Mouse (Mus musculus) bone marrow, adult 2 months (tissue): ENCODE measurements around the gene Abcd4. TPM values are rescaled to one million over a fixed set of nuclear protein-coding genes. Genes with fewer than 3 reads are reported as not detected.

ENCODE experiments used
- H3K27ac ChIP-seq: fragments of 200-500 bp; 2 replicates; pipeline ENCODE4 v1.5.1; 2012; ENCODE audit warnings: low read depth, mild to moderate bottlenecking, control low read depth, inconsistent platforms, low read length; ENCODE audit not compliant: control insufficient read depth, poor library complexity, insufficient read depth
- H3K4me1 ChIP-seq: fragments of 200-500 bp; 2 replicates; pipeline ENCODE4 v1.6.1; 2011; ENCODE audit warnings: low read length; ENCODE audit not compliant: control insufficient read depth, insufficient read depth
- H3K4me3 ChIP-seq: fragments of 200-500 bp; replicated peaks from 2 replicates; pipeline ENCODE3; 2011; ENCODE audit warnings: mild to moderate bottlenecking, low read depth, low read length, control low read depth; ENCODE audit not compliant: control insufficient read depth
- CTCF ChIP-seq: fragments of 200-500 bp; IDR thresholded peaks from 2 replicates; pipeline ENCODE4 v1.5.1; 2011; ENCODE audit warnings: low read length, control low read depth; ENCODE audit not compliant: control insufficient read depth, insufficient read depth
- POLR2A ChIP-seq: fragments of 200-500 bp; IDR thresholded peaks from 2 replicates; pipeline ENCODE4 v1.6.1; 2011; ENCODE audit warnings: low read depth, mild to moderate bottlenecking, control low read depth, low read length, borderline replicate concordance; ENCODE audit not compliant: control insufficient read depth
- whole genome bisulfite sequencing: fragments of 180-500 bp; shearing (Covaris S2); methylation state at CpG from one replicate; pipeline ENCODE4 v1.1.7; 2018; 5-methylcytosine and 5-hydroxymethylcytosine counted together
- polyA plus RNA-seq: library from polyadenylated mRNA; stranded (reverse); fragments of >200 nt; gene quantifications from 2 replicates; pipeline ENCODE4 v1.2.4, GENCODE M21; 2011; ENCODE audit warnings: low replicate concordance; ENCODE audit not compliant: missing spikeins, insufficient read depth, insufficient read length

The Abcd4 gene
- polyA plus RNA-seq, 1 experiment: 7.7 TPM

DNA sequence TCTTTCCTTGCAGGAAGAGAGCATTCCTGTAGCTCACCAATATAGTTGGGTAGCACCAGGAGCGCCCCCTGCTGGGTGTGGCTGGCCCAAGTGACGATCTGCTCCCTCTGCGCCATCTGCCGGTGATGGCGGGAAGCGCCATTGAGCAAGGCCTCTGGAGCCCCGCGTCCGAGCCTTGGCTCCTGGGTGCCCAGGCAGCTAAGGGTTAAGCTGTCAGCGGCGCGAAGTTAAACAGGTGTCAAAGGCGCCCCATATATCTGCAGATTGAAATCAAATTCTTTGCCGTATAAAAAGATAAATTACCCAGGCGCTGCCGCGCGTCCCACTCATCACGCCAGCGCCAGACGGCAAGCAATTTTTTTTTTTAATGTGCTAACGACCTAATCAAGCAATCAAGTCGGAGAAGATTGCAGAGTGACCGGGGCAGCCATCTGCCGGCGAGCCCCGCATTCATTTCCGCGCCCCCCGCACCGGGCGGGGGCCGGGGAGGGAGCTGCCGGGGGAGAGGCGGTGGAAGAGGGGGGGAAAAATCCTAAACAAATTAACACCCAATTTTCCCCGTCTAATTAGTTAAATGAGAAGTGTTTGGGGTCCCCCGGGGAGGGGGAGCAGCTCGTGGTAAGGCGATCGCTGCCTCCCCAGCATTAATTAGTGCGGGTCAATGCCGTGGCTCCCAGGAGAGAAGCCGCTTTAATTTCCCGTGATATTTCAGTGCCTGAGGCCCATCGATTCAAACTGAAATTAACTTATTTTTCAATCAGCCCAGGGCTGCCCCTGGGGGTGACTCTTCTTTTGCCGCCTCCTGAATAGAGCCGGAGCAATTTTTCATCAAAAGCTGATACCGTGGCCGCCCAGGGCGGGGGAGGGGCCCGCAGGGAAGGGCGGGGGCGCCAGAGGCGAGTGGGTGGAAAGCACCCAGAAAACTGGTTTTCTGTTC, 27.1 kb downstream of the Abcd4 start:
- Histone ChIP-seq H3K4me1 (no peaks in the 10 kb centered on the region), H3K27ac (no peak overlapping the region), H3K4me3 (no peak overlapping the region)
- 1% methylated on average over 54 of the region's 54 CpGs for WGBS
- TF ChIP-seq POLR2A: no peak
- TF ChIP-seq CTCF: peak; percentile 100

GRCm38 (mm10) chr12:84581285-84581684, 35.9 kb downstream of the Abcd4 start:
- TF ChIP-seq POLR2A (no peak), CTCF (no peak)
- 76% methylated on average over 2 of the region's 2 CpGs for WGBS
- no peak overlapping the region for H3K27ac ChIP-seq
- no peaks in the 10 kb centered on the region for H3K4me1 ChIP-seq
- no peak overlapping the region for H3K4me3 ChIP-seq

GRCm38 (mm10) chr12:84578440-84578770, 38.8 kb downstream of the Abcd4 start:
- no peak overlapping the region for H3K4me3 ChIP-seq
- TF ChIP-seq CTCF (no peak), POLR2A (no peak)
- no peak overlapping the region for H3K27ac ChIP-seq
- 53% methylated on average over 5 of the region's 5 CpGs for WGBS
- no peaks in the 10 kb centered on the region for H3K4me1 ChIP-seq

DNA sequence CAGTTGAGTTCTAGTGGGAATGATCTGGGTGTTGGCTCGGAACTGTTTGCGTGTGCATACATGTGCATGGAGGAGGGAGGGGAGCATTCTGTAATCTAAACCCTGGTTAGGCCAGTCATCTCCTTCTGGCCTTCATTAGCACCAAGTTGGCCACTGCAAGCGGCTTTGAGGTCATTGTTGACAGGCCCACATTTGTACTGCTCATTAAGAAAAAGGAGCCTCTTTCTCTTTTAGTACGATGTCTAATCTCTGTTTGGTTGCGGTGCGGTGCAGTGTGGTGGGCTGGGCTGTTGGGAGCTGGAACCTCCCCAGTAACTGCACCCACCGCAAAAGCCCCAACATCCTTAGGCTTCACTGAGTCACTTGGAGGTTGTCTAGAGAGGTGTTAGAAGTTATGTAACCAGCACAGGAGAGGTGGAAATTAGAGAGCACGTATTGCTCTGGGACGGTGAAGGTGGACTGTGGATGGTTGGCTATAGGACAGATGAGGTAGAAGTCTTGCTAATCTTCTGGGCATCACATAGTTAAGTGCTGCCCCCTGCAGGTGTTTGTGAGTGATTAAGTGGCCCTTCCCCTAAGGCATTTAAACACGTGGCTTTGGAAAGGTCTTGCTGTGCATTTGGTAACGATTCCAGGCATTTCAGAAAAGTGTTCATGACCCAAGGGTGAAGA, 39.3 kb downstream of the Abcd4 start:
- no peak for TF ChIP-seq CTCF
- no peak for TF ChIP-seq POLR2A
- H3K4me3 ChIP-seq: no peak overlapping the region
- 72% methylated on average over 11 of the region's 11 CpGs for WGBS
- H3K27ac ChIP-seq: no peak overlapping the region
- no peaks in the 10 kb centered on the region for H3K4me1 ChIP-seq

DNA sequence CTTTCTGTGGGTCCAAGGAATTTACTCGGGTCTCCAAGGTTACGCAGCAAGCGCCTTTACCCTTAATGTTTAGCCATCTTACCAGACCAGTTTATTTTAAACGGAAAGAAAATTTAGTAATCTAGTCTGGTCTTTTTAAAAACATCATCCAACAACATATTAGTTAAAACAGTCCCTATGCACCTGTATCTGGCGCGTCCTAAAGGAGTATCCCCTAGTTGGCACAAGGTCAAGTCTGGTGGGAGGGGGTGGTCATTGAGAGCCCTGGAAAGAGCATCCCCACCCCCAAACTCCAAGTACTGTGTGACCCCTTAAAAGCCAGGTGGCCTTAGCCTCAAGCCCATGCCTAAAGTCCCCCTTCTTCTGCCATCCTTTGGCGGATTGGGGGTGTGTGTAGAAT, 44.1 kb downstream of the Abcd4 start:
- TF ChIP-seq POLR2A (no peak), CTCF (no peak)
- no peaks in the 10 kb centered on the region for H3K4me1 ChIP-seq

DNA sequence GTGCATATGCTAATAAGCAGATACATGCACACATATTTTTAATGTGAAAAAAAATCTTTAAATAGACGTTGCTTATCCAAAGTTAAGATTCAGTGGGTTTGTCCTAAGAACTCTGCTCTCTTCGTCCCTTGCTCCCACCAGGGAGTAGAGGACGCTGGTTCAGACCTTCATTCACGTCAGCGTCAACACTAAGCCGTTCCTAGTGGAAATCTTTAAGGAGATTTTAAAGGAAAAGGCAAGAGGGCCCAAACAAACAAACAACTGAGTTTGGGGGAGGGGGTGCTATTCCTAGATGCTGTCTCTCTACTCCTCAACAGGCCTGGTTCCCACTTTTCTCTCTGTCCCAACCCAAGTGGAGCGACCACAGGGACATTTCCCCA, 44.9 kb downstream of the Abcd4 start:
- no peaks in the 10 kb centered on the region for H3K4me1 ChIP-seq
- TF ChIP-seq CTCF: no peak
- no peak for TF ChIP-seq POLR2A
- WGBS: 17% methylated on average over 7 of the region's 7 CpGs
- H3K4me3 ChIP-seq: no peak overlapping the region
- H3K27ac ChIP-seq: no peak overlapping the region

More for the DNA sequence above, 44.1 kb downstream of the Abcd4 start:
- H3K27ac ChIP-seq: no peak overlapping the region
- no peak overlapping the region for H3K4me3 ChIP-seq
- 42% methylated on average over 7 of the region's 7 CpGs for WGBS

- no peak overlapping the region for H3K27ac ChIP-seq
- no peaks in the 10 kb centered on the region for H3K4me1 ChIP-seq
- 3% methylated on average over 43 of the region's 43 CpGs for WGBS
- no peak for TF ChIP-seq CTCF
- TF ChIP-seq POLR2A: no peak
- H3K4me3 ChIP-seq: no peak overlapping the region
These were observed 45.5 kb downstream of the Abcd4 start for GRCm38 (mm10) chr12:84571466-84572340.
